Mouse (Mus musculus): ENCODE measurements around the gene Slc4a7. TPM values are rescaled to one million over a fixed set of nuclear protein-coding genes. Genes with fewer than 3 reads are reported as not detected.

Slc4a7 gene
- polyA plus RNA-seq, 1 experiment: 5.5 TPM

DNA sequence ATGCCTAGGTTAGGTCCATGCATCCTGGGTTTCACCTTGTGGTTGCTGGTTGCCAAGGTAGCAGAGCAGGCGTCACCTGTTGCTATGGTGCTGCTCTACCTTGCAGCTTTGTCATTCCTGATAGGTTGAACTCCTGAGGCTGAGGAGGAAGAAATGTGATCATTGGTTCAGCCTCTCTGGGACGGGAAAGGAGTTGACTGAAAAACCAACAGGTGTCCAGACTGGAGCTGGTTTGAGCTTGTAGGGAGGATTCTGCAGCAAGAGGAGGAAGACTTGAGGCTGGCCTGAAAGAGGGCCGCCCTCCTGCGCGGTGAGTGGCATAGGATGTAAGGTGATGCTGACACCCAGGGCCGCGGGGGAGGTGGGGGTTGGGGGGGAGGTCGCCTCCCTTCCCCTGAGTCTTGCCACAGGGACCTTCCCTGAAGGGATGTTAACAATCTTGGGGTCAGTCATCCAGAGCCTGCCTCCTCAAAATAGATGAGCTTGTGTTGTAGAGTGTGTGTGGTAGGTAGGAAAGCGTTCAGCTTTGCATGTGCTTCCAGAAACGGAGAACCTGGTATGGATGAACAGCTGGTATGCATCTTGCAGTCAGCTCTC, 101.9 kb downstream of the Slc4a7 start:
- H3K27me3 ChIP-seq (ENCODE audit: control insufficient read depth, insufficient read depth, low read length): no peaks in the 10 kb centered on the region
- no peak for TF ChIP-seq CTCF (IDR thresholded peaks at IDR 0.05; ENCODE audit: borderline replicate concordance, control insufficient read depth, extremely low read depth, insufficient read depth, low read length, poor library complexity)
- TF ChIP-seq POLR2A (IDR thresholded peaks at IDR 0.05; ENCODE audit: control insufficient read depth, extremely low read depth, insufficient read depth, low read length, poor library complexity): no peak
- DNase-seq: no peak
- no peak overlapping the region for H3K27ac ChIP-seq (ENCODE audit: control insufficient read depth, insufficient read depth, low read length)
- H3K4me1 ChIP-seq (replicated peaks; ENCODE audit: control insufficient read depth, insufficient read depth, low read length): peaks cover 5% of the 10 kb centered on the region; the same call in 1 of the 2 replicates
- no peak overlapping the region for H3K4me3 ChIP-seq (ENCODE audit: control insufficient read depth, insufficient read depth, low read length)
- WGBS: 71% methylated on average over 10 of the region's 10 CpGs
- H3K36me3 ChIP-seq (ENCODE audit: control insufficient read depth, insufficient read depth, low read length): no peaks in the 10 kb centered on the region

DNA sequence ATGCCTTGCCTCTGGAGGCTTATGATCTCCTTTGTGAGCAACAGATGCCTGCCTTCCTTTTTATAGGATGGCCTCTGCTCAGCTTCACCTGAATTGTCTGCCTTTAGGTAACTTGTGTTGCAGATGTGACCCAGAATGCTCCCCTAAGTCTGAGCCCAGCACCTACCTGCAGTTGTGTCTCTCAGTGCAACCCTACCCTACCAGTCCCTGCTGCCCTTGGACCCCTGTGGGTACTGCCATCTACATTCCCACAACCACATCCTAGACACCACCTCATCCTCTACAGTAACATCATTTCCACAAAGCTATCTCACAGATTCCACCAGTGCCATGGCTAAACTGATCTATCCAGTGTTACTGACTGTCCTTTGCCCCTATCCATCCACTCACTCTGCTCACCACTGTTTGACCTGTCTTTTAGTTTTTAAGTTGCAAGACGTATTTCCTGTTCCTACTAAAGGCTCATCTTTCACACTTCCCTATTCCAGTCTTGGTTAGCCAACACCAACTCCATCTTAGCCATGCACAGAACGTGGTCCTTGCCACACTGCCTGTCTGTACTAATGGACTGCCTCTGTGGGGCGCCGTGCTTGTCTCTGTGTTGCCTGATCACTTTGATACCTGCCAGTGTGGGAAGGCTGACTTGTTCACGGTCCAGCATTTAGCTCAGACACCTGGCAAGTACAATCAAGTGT, 102.6 kb downstream of the Slc4a7 start:
- peaks cover 5% of the 10 kb centered on the region; the same call in 1 of the 2 replicates for H3K4me1 ChIP-seq (replicated peaks; ENCODE audit: control insufficient read depth, insufficient read depth, low read length)
- no peak overlapping the region for H3K27ac ChIP-seq (ENCODE audit: control insufficient read depth, insufficient read depth, low read length)
- 66% methylated on average over 5 of the region's 5 CpGs for WGBS
- H3K27me3 ChIP-seq (ENCODE audit: control insufficient read depth, insufficient read depth, low read length): no peaks in the 10 kb centered on the region
- H3K4me3 ChIP-seq (ENCODE audit: control insufficient read depth, insufficient read depth, low read length): no peak overlapping the region
- no peaks in the 10 kb centered on the region for H3K36me3 ChIP-seq (ENCODE audit: control insufficient read depth, insufficient read depth, low read length)
- TF ChIP-seq POLR2A (IDR thresholded peaks at IDR 0.05; ENCODE audit: control insufficient read depth, extremely low read depth, insufficient read depth, low read length, poor library complexity) (no peak), CTCF (IDR thresholded peaks at IDR 0.05; ENCODE audit: borderline replicate concordance, control insufficient read depth, extremely low read depth, insufficient read depth, low read length, poor library complexity) (no peak)
- no peak for DNase-seq

DNA sequence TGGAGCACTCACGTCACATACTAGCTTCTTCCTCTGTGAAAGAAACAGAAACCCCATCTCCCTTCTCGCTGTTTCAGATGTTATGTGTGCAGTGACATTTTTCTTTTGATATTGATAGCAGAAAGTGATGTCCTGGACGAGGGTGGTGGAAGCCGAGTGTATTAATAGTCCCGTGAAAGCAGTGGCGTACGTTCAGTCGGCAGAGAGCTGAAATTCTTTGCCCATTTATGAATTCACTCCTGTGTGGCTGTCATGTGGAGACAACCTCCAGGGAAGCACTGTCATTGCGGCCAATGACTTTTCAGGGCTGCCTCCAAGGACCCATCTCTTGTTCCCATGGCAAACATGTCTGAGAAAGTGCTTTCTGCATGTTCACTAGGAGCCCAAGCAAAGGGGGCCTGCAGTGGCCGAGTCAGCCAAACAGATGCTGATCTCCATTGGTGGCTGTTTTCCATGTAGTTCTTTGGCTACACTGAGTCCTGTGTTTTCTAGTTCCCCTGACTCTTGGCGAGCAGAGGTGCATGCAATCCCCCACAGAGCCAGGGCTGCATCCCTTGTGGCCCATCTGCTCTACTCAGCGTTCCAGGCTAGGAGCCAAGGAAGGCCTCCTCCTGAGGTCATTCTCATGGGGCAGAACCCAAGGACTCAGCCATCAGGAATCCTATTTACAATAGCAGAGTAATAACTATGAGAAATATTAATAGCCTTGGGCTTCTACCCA, 130.6 kb downstream of the Slc4a7 start:
- DNase-seq: no peak
- WGBS: 92% methylated on average over 12 of the region's 12 CpGs
- Histone ChIP-seq H3K27ac (ENCODE audit: control insufficient read depth, insufficient read depth, low read length) (no peak overlapping the region), H3K27me3 (ENCODE audit: control insufficient read depth, insufficient read depth, low read length) (no peaks in the 10 kb centered on the region), H3K4me3 (ENCODE audit: control insufficient read depth, insufficient read depth, low read length) (no peak overlapping the region), H3K4me1 (replicated peaks; ENCODE audit: control insufficient read depth, insufficient read depth, low read length) (no peaks in the 10 kb centered on the region), H3K36me3 (ENCODE audit: control insufficient read depth, insufficient read depth, low read length) (no peaks in the 10 kb centered on the region)
- TF ChIP-seq CTCF (IDR thresholded peaks at IDR 0.05; ENCODE audit: borderline replicate concordance, control insufficient read depth, extremely low read depth, insufficient read depth, low read length, poor library complexity): no peak
- no peak for TF ChIP-seq POLR2A (IDR thresholded peaks at IDR 0.05; ENCODE audit: control insufficient read depth, extremely low read depth, insufficient read depth, low read length, poor library complexity)

DNA sequence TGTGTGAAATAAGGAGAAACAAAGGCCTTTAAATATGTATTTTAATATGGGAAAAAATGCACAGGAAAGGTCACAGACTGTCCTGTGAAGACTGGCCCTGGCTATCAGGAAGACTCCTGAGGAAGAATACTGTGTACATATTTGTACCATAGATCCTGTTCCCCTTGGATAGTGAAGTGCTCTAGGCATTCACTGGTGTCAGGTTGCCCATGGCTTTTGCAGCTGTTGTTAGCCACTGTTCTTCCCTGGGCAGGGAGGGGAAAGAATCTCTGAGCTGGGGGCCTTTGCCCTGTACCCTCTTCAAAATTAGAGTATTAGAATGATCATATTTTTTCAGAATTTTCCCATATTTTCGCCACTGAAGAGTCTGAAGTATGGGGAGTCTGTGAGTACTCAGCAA, 131.4 kb downstream of the Slc4a7 start:
- 100% methylated on average over 1 of the region's 1 CpGs for WGBS

DNA sequence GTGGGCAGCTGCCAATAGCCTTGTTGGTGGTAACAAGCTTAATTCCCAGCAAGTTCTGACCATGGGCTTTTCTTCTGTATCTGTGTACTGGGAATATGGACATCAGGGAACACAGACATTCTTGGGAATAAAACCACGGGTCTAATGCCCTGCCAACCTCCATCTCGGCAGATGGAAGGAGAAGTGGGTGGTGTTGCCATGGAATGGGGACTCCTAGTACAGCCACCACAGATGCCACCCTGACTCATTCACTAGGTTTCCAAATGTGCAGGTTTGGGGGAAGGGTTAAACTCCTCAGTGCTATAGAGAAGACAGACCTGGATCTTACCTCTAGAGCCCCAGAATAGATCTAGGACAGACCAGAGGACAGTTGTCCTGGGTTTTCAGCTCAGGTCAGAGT, 132.2 kb downstream of the Slc4a7 start:
- no peak for TF ChIP-seq CTCF (IDR thresholded peaks at IDR 0.05; ENCODE audit: borderline replicate concordance, control insufficient read depth, extremely low read depth, insufficient read depth, low read length, poor library complexity)
- TF ChIP-seq POLR2A (IDR thresholded peaks at IDR 0.05; ENCODE audit: control insufficient read depth, extremely low read depth, insufficient read depth, low read length, poor library complexity): no peak
- 95% methylated on average over 2 of the region's 2 CpGs for WGBS

More for the DNA sequence above, 131.4 kb downstream of the Slc4a7 start:
- no peak overlapping the region for H3K27ac ChIP-seq (ENCODE audit: control insufficient read depth, insufficient read depth, low read length)
- H3K4me3 ChIP-seq (ENCODE audit: control insufficient read depth, insufficient read depth, low read length): no peak overlapping the region
- TF ChIP-seq POLR2A (IDR thresholded peaks at IDR 0.05; ENCODE audit: control insufficient read depth, extremely low read depth, insufficient read depth, low read length, poor library complexity): no peak
- TF ChIP-seq CTCF (IDR thresholded peaks at IDR 0.05; ENCODE audit: borderline replicate concordance, control insufficient read depth, extremely low read depth, insufficient read depth, low read length, poor library complexity): no peak
- H3K4me1 ChIP-seq (replicated peaks; ENCODE audit: control insufficient read depth, insufficient read depth, low read length): no peaks in the 10 kb centered on the region
- no peak for DNase-seq
- no peaks in the 10 kb centered on the region for H3K27me3 ChIP-seq (ENCODE audit: control insufficient read depth, insufficient read depth, low read length)
- H3K36me3 ChIP-seq (ENCODE audit: control insufficient read depth, insufficient read depth, low read length): no peaks in the 10 kb centered on the region

DNA sequence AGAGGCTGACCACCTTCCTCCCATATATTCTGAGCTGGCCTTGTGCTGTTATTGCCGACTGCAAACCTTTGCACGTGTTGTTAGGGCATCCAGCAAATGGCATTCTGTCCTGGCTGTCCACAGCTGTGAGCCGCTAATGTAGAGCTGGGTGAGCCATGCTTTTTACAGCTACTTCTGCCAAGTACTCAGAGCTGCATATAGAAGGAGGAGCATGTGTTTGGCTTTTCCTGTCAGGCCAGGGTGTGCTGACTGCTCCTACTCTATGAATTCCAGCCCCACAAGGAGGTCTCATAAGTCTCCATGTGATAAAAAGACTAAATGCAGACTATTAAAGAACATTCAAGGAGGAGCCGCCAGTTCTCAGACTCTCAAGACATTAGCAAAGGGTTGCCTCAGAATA, 135.5 kb downstream of the Slc4a7 start:
- DNase-seq: no peak
- TF ChIP-seq CTCF (IDR thresholded peaks at IDR 0.05; ENCODE audit: borderline replicate concordance, control insufficient read depth, extremely low read depth, insufficient read depth, low read length, poor library complexity) (no peak), POLR2A (IDR thresholded peaks at IDR 0.05; ENCODE audit: control insufficient read depth, extremely low read depth, insufficient read depth, low read length, poor library complexity) (no peak)

More for the DNA sequence above, 132.2 kb downstream of the Slc4a7 start:
- Histone ChIP-seq H3K27me3 (ENCODE audit: control insufficient read depth, insufficient read depth, low read length) (no peaks in the 10 kb centered on the region), H3K36me3 (ENCODE audit: control insufficient read depth, insufficient read depth, low read length) (no peaks in the 10 kb centered on the region), H3K4me3 (ENCODE audit: control insufficient read depth, insufficient read depth, low read length) (no peak overlapping the region), H3K4me1 (replicated peaks; ENCODE audit: control insufficient read depth, insufficient read depth, low read length) (no peaks in the 10 kb centered on the region), H3K27ac (ENCODE audit: control insufficient read depth, insufficient read depth, low read length) (no peak overlapping the region)
- no peak for DNase-seq

More for the DNA sequence above, 135.5 kb downstream of the Slc4a7 start:
- no peaks in the 10 kb centered on the region for H3K36me3 ChIP-seq (ENCODE audit: control insufficient read depth, insufficient read depth, low read length)
- no peaks in the 10 kb centered on the region for H3K4me1 ChIP-seq (replicated peaks; ENCODE audit: control insufficient read depth, insufficient read depth, low read length)
- H3K27me3 ChIP-seq (ENCODE audit: control insufficient read depth, insufficient read depth, low read length): no peaks in the 10 kb centered on the region
- H3K27ac ChIP-seq (ENCODE audit: control insufficient read depth, insufficient read depth, low read length): no peak overlapping the region
- no peak overlapping the region for H3K4me3 ChIP-seq (ENCODE audit: control insufficient read depth, insufficient read depth, low read length)
- WGBS: 86% methylated on average over 4 of the region's 4 CpGs
